Mouse (Mus musculus) cerebellum, adult 2 months (tissue): ENCODE measurements at regions not wholly inside any gene's neighbourhood (a gene's known extent, or its start where the extent isn't known, plus 50 kb on each side); places are given as distances from the start of the nearest gene placed in this dataset.

ENCODE experiments used
- CTCF ChIP-seq: fragments of 200-500 bp; IDR thresholded peaks from 2 replicates; pipeline ENCODE4 v1.5.1; 2011; ENCODE audit warnings: low read depth, mild to moderate bottlenecking, control low read depth, low read length, moderate library complexity, borderline replicate concordance; ENCODE audit not compliant: insufficient read depth
- POLR2A ChIP-seq: fragments of 200-500 bp; IDR thresholded peaks from 2 replicates; pipeline ENCODE4 v1.6.1; 2011; ENCODE audit warnings: low read length, control low read depth, borderline replicate concordance; ENCODE audit not compliant: insufficient read depth

GRCm38 (mm10) chr3:102648450-102648849 is 85.9 kb upstream of the Tspan2 start:
- TF ChIP-seq CTCF (no peak), POLR2A (no peak)
